Mouse (Mus musculus) liver, embryonic 14.5 days (tissue): ENCODE results near the gene Rims3.

Experiments
- CTCF ChIP-seq: IDR thresholded peaks from 2 replicates; pipeline ENCODE4 v1.5.1; 2016; ENCODE audit warnings: antibody characterized with exemption, low read depth, control low read depth
- EP300 ChIP-seq: IDR thresholded peaks from 2 replicates; pipeline ENCODE4 v1.6.1; 2016; ENCODE audit warnings: antibody characterized with exemption, low read depth

DNA sequence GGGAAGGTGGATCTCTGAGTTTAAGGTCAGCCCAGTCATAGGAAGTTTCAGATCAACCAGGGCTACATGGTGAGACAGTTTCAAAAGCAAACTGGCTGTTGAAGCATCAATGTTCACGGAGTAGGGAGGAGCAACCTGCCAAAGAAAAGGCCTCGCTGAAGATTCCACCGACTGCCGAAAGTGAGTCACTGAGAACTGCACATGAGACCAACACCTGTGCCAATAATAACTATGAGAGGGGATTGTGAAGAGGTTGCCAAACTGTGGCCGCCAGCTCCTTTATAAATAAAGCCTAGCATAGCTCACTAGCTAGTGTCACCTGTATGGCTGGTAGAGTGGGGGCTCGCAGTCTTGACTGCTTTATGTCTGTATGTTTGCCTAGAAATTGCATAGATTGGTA is 56.5 kb downstream of the Rims3 start:
- no peak for TF ChIP-seq EP300
- TF ChIP-seq CTCF, result no peak
